Comparison of ENCODE assay signal across 17 mouse cellular contexts in genomic region chr6:140561151-140561916, GRCm38 (mm10).
A peak's percentile ranks its signal among the peaks of the same experiment; 100 is the strongest.
DNase-seq lines count a peak whose midpoint lies in the region; ATAC-seq and TF ChIP-seq lines count a peak whose summit lies in the region.
"Had no signal": no experiment of that assay in that cellular context is flagged by ENCODE, and none has a peak within 500 bp of the region (broad histone marks: within the 10 kb centered on the region; RNA-seq: fewer than 3 reads in every experiment).

No protein-coding gene starts in this region.

- 0 out of 2 replicates have a peak overlapping the region, but pooled peaks have one; percentile 45 for H3K27ac ChIP-seq in midbrain, embryonic 14.5 days (replicated peaks; ENCODE audit: low read depth, low read length)
- H3K27ac ChIP-seq in midbrain, embryonic 11.5 days (ENCODE audit: low read depth, low read length) = no peak overlapping the region
- H3K27ac ChIP-seq in embryonic fibroblast, embryonic 13.5 days (ENCODE audit: insufficient read depth, low read length) = peak overlapping the region; percentile 31; the same call in 1 of the 2 replicates
- no peak overlapping the region for H3K27ac ChIP-seq in stomach, postnatal 0 days (replicated peaks)
- H3K27ac ChIP-seq: heart, embryonic 10.5 days; kidney, postnatal 0 days; liver, embryonic 14.5 days; neural tube, embryonic 12.5 days had no signal

- no peak overlapping the region for H3K4me2 ChIP-seq in midbrain, embryonic 14.5 days (ENCODE audit: low read length)
- H3K4me2 ChIP-seq in midbrain, embryonic 11.5 days = no peak overlapping the region
- no peak overlapping the region for H3K4me2 ChIP-seq in stomach, postnatal 0 days (replicated peaks; ENCODE audit: low read depth)
- H3K4me2 ChIP-seq: neural tube, embryonic 12.5 days had no signal

- TF ChIP-seq EP300 in stomach, postnatal 0 days (optimal IDR thresholded peaks at IDR 0.05) = no peak

- 81% methylated on average over 9 of the region's 9 CpGs for WGBS in midbrain, embryonic 14.5 days
- WGBS in midbrain, embryonic 11.5 days = 93% methylated on average over 9 of the region's 9 CpGs
- 79% methylated on average over 9 of the region's 9 CpGs for WGBS in stomach, postnatal 0 days

- no peak for TF ChIP-seq POLR2A in embryonic fibroblast, embryonic 13.5 days (IDR thresholded peaks at IDR 0.05; ENCODE audit: low read depth, low read length)

- H3K36me3 ChIP-seq in midbrain, embryonic 14.5 days (ENCODE audit: control insufficient read depth, insufficient read depth, low read length) = peaks cover 18% of the 10 kb centered on the region
- no peaks in the 10 kb centered on the region for H3K36me3 ChIP-seq in midbrain, embryonic 11.5 days (ENCODE audit: control insufficient read depth, insufficient read depth, low read length)
- H3K36me3 ChIP-seq in stomach, postnatal 0 days (ENCODE audit: control insufficient read depth, insufficient read depth, low read length) = 0 out of 2 replicates have a peak, but pooled peaks cover 5% of the 10 kb centered on the region

- H3K9ac ChIP-seq in midbrain, embryonic 14.5 days (replicated peaks; ENCODE audit: low read length) = no peak overlapping the region
- no peak overlapping the region for H3K9ac ChIP-seq in midbrain, embryonic 11.5 days (ENCODE audit: low read length)
- H3K9ac ChIP-seq in stomach, postnatal 0 days (ENCODE audit: low read length) = no peak overlapping the region
- H3K9ac ChIP-seq: liver, embryonic 14.5 days; neural tube, embryonic 12.5 days had no signal

- H3K9me3 ChIP-seq in midbrain, embryonic 14.5 days (ENCODE audit: control insufficient read depth, low read length) = no peaks in the 10 kb centered on the region
- H3K9me3 ChIP-seq in midbrain, embryonic 11.5 days (ENCODE audit: control insufficient read depth, low read length) = no peaks in the 10 kb centered on the region
- no peaks in the 10 kb centered on the region for H3K9me3 ChIP-seq in stomach, postnatal 0 days (ENCODE audit: control insufficient read depth, low read length)
- H3K9me3 ChIP-seq: heart, embryonic 10.5 days; megakaryocyte, embryonic 14.5 days; neural tube, embryonic 12.5 days had no signal

- peak; percentile 36 for ATAC-seq in frontal cortex, adult (ENCODE audit: low TSS enrichment)
- no peak; the same call in 1 of the 2 replicates for ATAC-seq in midbrain, embryonic 14.5 days (ENCODE audit: low FRiP score, low TSS enrichment)
- ATAC-seq in midbrain, embryonic 11.5 days (ENCODE audit: low FRiP score) = no peak
- peak; percentile 51; the same call in 1 of the 2 replicates for ATAC-seq in stomach, postnatal 0 days (ENCODE audit: low FRiP score, low TSS enrichment)

- H3K4me3 ChIP-seq in midbrain, embryonic 14.5 days (replicated peaks; ENCODE audit: low read depth, low read length) = no peak overlapping the region
- H3K4me3 ChIP-seq in midbrain, embryonic 11.5 days (ENCODE audit: low read depth, low read length) = no peak overlapping the region
- H3K4me3 ChIP-seq in embryonic fibroblast, embryonic 13.5 days (ENCODE audit: insufficient read depth, low read length) = no peak overlapping the region
- no peak overlapping the region for H3K4me3 ChIP-seq in stomach, postnatal 0 days (ENCODE audit: low read depth, low read length)
- H3K4me3 ChIP-seq: heart, embryonic 10.5 days; megakaryocyte, embryonic 14.5 days; neural tube, embryonic 12.5 days had no signal

- DNase-seq in frontal cortex, postnatal 10 days (ENCODE audit: low spot score in 2 of 2) = no peak
- no peak for DNase-seq in midbrain, embryonic 14.5 days
- DNase-seq in midbrain, embryonic 11.5 days (ENCODE audit: low spot score, missing footprints) = no peak
- no peak for DNase-seq in stomach, postnatal 0 days (ENCODE audit: low spot score)
- DNase-seq in frontal cortex, adult 2 months (ENCODE audit: extremely low spot score in 1 of 2, low spot score in 1 of 2) = no peak
- no peak for DNase-seq in cerebellum, postnatal 10 days
- DNase-seq: cerebellum, postnatal 14 days; heart, postnatal 36 days; left cerebral cortex, postnatal 4 days; thymus, postnatal 4 days had no signal

- H3K4me1 ChIP-seq in midbrain, embryonic 14.5 days (ENCODE audit: control insufficient read depth, insufficient read depth, low read length) = no peaks in the 10 kb centered on the region
- H3K4me1 ChIP-seq in midbrain, embryonic 11.5 days (ENCODE audit: control insufficient read depth, insufficient read depth, low read length) = no peaks in the 10 kb centered on the region
- peaks cover 8% of the 10 kb centered on the region; the same call in 1 of the 2 replicates for H3K4me1 ChIP-seq in embryonic fibroblast, embryonic 13.5 days (ENCODE audit: control insufficient read depth, insufficient read depth, low read length)
- no peaks in the 10 kb centered on the region for H3K4me1 ChIP-seq in stomach, postnatal 0 days (replicated peaks; ENCODE audit: control insufficient read depth, insufficient read depth)
- H3K4me1 ChIP-seq: heart, embryonic 10.5 days; neural tube, embryonic 12.5 days had no signal

- no peak for TF ChIP-seq CTCF in embryonic fibroblast, embryonic 13.5 days (IDR thresholded peaks at IDR 0.05; ENCODE audit: borderline replicate concordance, insufficient read depth, low read length)
- TF ChIP-seq CTCF in stomach, postnatal 0 days (IDR thresholded peaks at IDR 0.05; ENCODE audit: low read depth) = no peak

- H3K27me3 ChIP-seq in midbrain, embryonic 14.5 days (ENCODE audit: control insufficient read depth, insufficient read depth, low read length) = no peaks in the 10 kb centered on the region
- H3K27me3 ChIP-seq in midbrain, embryonic 11.5 days (ENCODE audit: control insufficient read depth, insufficient read depth, low read length) = no peaks in the 10 kb centered on the region
- no peaks in the 10 kb centered on the region for H3K27me3 ChIP-seq in stomach, postnatal 0 days (ENCODE audit: control insufficient read depth, insufficient read depth, low read length)
- H3K27me3 ChIP-seq: megakaryocyte, embryonic 14.5 days; neural tube, embryonic 12.5 days had no signal

Comparison
In these comparisons a context has a peak if more than half of its experiments do, and no peak if none do; other contexts are left out.
1. H3K27ac ChIP-seq: peak in midbrain, embryonic 14.5 days (single experiment) and embryonic fibroblast, embryonic 13.5 days (single experiment); none in midbrain, embryonic 11.5 days (single experiment) and stomach, postnatal 0 days (single experiment).
2. ATAC-seq: peak in frontal cortex, adult (single experiment) and stomach, postnatal 0 days (single experiment); none in midbrain, embryonic 14.5 days (single experiment) and midbrain, embryonic 11.5 days (single experiment).